Mouse (Mus musculus) brain, adult 2 months (tissue): ENCODE data around the gene Arrb1.

Source experiments
- DNase-seq: peaks from one replicate; pipeline ENCODE4 v3.0.0; 2011; ENCODE audit warnings: low read depth, low spot score

Gene Arrb1

GRCm38 (mm10) chr7:99627366-99627765 lies 92.1 kb downstream of the Arrb1 start:
- DNase-seq: no peak

GRCm38 (mm10) chr7:99632286-99632685 lies 97.0 kb downstream of the Arrb1 start:
- no peak for DNase-seq

DNA sequence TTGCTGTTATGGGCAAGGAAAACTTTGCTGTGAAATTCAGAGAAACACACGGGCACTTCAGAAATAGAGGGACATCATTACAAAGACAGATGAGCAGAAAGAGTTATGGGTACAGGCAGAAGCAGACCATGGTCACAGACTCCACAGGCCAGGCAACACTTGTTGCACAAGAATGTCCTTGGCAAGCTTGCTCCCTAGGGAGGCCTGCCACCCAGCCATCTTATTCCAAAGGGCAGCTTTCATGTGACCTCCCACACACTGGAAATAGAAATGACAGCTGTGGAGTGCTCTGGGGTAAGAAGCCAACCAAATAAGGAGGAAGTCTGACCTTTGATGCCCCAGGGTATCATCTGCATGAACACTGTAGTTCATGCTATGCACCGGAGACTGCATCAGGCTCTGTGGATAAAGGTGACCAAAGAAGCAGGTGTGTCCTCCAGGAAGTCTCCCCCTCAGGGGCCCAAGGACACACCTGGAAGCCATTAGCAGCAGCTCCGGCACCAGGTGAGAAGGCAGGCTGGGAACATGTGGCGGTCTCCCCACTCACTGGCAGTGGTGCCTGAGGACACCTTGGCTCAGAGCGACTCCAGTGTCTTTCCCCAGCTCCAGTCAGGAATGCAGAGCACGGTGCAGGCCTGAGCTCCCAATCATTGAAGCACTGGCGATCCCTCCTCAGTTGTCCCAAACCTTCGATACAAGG lies 98.8 kb downstream of the Arrb1 start:
- DNase-seq: no peak

- DNase-seq: peak; percentile 26
These were observed 106.0 kb downstream of the Arrb1 start for GRCm38 (mm10) chr7:99641245-99641644.

- DNase-seq: no peak
These were observed 106.8 kb downstream of the Arrb1 start for GRCm38 (mm10) chr7:99642078-99642477.

- DNase-seq: no peak
These were observed 109.4 kb downstream of the Arrb1 start for GRCm38 (mm10) chr7:99644701-99645100.

GRCm38 (mm10) chr7:99648623-99649022 lies 113.4 kb downstream of the Arrb1 start:
- peak; percentile 49 for DNase-seq

GRCm38 (mm10) chr7:99649585-99649984 lies 114.3 kb downstream of the Arrb1 start:
- DNase-seq: no peak

GRCm38 (mm10) chr7:99654244-99654643 lies 119.0 kb downstream of the Arrb1 start:
- no peak for DNase-seq
